Mouse (Mus musculus) embryonic facial prominence, embryonic 10.5 days (tissue): Measurements from ENCODE around the gene Kat5. TPM values are rescaled to one million over a fixed set of nuclear protein-coding genes. Genes with fewer than 3 reads are reported as not detected.

Source experiments
- DNase-seq: peaks from one replicate; pipeline ENCODE4 v3.0.0-alpha.2; 2017; ENCODE audit warnings: low spot score
- H3K27ac ChIP-seq: fragments of 300-500 bp; sonication (generic); replicated peaks from 2 replicates; pipeline ENCODE4 v1.5.1; 2016; ENCODE audit warnings: mild to moderate bottlenecking
- H3K27me3 ChIP-seq: fragments of 300-500 bp; sonication (generic); replicated peaks from 2 replicates; pipeline ENCODE4 v1.6.1; 2016; ENCODE audit warnings: low read depth, mild to moderate bottlenecking; ENCODE audit not compliant: poor library complexity, severe bottlenecking
- H3K36me3 ChIP-seq: fragments of 300-500 bp; sonication (generic); replicated peaks from 2 replicates; pipeline ENCODE4 v1.6.1; 2016; ENCODE audit warnings: mild to moderate bottlenecking, moderate library complexity
- H3K4me1 ChIP-seq: fragments of 300-500 bp; sonication (generic); 2 replicates; pipeline ENCODE4 v1.6.1; 2016
- H3K4me3 ChIP-seq: fragments of 300-500 bp; sonication (generic); 2 replicates; pipeline ENCODE4 v1.5.1; 2016; ENCODE audit warnings: mild to moderate bottlenecking, moderate library complexity
- H3K9me3 ChIP-seq: fragments of 300-500 bp; sonication (generic); 2 replicates; pipeline ENCODE4 v1.6.1; 2016; ENCODE audit warnings: mild to moderate bottlenecking
- WGBS: fragments of 180-500 bp; shearing (Covaris S2); methylation state at CpG from one replicate; pipeline ENCODE4 v1.1.7; 2016; 5-methylcytosine and 5-hydroxymethylcytosine counted together
- polyA plus RNA-seq: library from polyadenylated mRNA; unstranded; fragments of >200 nt; fragmentation: Nextera tagmentation; extraction: Ambion mirVana; gene quantifications from 2 replicates; pipeline ENCODE4 v1.2.1, GENCODE M21; 2016

Kat5 gene
- 59.7 and 60.7 TPM in 2 replicates for polyA plus RNA-seq

DNA sequence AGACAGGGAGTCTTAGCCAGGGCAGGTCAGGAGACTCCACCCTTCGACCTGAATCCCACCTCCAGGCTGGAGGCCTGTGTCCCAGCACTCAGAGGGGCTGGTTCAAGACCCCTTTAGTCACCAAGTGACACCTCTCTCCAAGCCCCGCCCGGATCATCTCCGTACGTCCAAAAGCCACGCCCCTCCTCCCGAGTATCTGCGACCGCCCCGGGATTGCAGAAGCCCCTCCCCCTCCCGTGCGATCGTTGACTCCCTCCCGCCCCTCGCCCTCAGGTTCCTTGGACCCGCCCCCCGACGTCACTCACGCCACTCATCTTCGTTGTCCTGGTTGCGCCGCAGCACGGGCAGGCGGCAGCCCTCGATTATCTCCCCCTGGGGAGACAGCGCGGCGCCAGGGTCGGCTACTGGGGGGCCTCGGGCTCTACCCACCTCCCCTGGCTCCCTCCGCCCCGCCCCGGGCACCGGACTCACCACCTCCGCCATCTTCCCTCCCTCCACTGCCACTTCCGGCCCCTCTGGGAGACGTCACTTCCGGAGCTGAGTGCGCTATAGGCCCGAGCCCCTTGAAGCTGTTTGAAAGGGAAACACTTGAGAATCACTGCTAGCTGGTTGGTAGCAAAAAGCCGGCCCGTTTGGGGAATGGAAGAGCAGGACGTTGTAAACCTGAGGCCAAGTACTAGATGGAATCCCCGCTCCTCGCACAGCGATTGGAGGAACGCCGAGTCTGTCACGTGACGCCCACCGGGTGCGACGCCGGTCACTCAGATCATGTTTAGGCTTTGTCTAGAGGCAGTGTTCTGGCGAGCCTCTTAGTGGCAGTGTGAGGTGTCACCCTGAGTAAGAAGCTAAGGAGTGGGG, at the start of gene Kat5:
Kat5 (minus strand) TSS at position 691 of the 858 bp plus-strand sequence.
- no peaks in the 10 kb centered on the region for H3K27me3 ChIP-seq
- peak within 1 kb of the TSS; percentile 86 for H3K4me3 ChIP-seq
- peak within 1 kb of the TSS; percentile 100 for H3K27ac ChIP-seq
- peaks cover 23% of the 10 kb centered on the region for H3K4me1 ChIP-seq
- DNase-seq, result peak; percentile 94
- no peaks in the 10 kb centered on the region for H3K9me3 ChIP-seq
- peaks cover 43% of the 10 kb centered on the region for H3K36me3 ChIP-seq
- WGBS, result under 1% methylated on average over 55 of the region's 55 CpGs

DNA sequence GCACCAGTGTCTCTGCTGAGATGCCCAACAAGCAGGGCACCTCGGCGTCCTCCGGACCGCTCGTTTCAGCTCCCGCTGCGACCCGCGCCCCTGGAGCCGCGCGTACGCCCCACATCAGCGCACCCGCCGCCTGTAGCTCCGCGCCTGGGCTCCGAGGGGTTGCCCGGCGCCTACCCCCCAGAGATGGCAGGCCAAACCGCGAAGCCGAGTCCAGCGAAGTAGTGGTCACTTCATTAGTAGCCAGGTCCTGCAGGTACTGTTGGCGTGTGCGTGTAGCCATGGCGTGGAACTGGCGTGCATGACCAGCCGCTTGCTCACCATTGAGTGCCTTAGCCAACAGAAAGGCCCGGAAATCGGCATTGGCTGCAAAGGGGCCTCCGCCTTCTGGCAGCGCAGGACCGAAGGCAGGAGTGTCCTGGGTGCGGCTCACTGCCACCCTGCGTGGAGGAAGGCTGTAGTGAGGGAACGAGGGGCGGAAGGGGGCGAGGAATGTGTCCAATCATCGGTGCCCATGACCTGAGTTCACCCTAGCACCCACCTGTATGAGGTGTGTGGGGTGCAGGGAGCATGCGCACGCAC, 44.8 kb upstream of the Kat5 start:
- H3K27me3 ChIP-seq, result peaks cover 60% of the 10 kb centered on the region

GRCm38 (mm10) chr19:5653969-5654719, 44.1 kb upstream of the Kat5 start:
- Histone ChIP-seq H3K9me3 (no peaks in the 10 kb centered on the region), H3K27ac (peak overlapping the region; percentile 67), H3K4me1 (peaks cover 38% of the 10 kb centered on the region), H3K36me3 (peaks cover 74% of the 10 kb centered on the region), H3K27me3 (peaks cover 60% of the 10 kb centered on the region), H3K4me3 (peak overlapping the region; percentile 62)
- 4% methylated on average over 62 of the region's 62 CpGs for WGBS
- DNase-seq, result peak; percentile 84

More for the DNA sequence above, 44.8 kb upstream of the Kat5 start:
- Histone ChIP-seq H3K4me3 (peak overlapping the region; percentile 62), H3K36me3 (peaks cover 79% of the 10 kb centered on the region), H3K27ac (peak overlapping the region; percentile 48; the same call in 1 of the 2 replicates), H3K9me3 (no peaks in the 10 kb centered on the region), H3K4me1 (peaks cover 36% of the 10 kb centered on the region)
- 5% methylated on average over 43 of the region's 43 CpGs for WGBS
- peak; percentile 46 for DNase-seq

- Histone ChIP-seq H3K27ac (no peak overlapping the region), H3K36me3 (peaks cover 70% of the 10 kb centered on the region), H3K4me1 (peaks cover 54% of the 10 kb centered on the region), H3K27me3 (peaks cover 60% of the 10 kb centered on the region), H3K4me3 (peak overlapping the region; percentile 9; the same call in 1 of the 2 replicates), H3K9me3 (no peaks in the 10 kb centered on the region)
- WGBS, result 77% methylated on average over 6 of the region's 6 CpGs
- DNase-seq, result no peak
These were observed 42.5 kb upstream of the Kat5 start for GRCm38 (mm10) chr19:5652570-5652969.

DNA sequence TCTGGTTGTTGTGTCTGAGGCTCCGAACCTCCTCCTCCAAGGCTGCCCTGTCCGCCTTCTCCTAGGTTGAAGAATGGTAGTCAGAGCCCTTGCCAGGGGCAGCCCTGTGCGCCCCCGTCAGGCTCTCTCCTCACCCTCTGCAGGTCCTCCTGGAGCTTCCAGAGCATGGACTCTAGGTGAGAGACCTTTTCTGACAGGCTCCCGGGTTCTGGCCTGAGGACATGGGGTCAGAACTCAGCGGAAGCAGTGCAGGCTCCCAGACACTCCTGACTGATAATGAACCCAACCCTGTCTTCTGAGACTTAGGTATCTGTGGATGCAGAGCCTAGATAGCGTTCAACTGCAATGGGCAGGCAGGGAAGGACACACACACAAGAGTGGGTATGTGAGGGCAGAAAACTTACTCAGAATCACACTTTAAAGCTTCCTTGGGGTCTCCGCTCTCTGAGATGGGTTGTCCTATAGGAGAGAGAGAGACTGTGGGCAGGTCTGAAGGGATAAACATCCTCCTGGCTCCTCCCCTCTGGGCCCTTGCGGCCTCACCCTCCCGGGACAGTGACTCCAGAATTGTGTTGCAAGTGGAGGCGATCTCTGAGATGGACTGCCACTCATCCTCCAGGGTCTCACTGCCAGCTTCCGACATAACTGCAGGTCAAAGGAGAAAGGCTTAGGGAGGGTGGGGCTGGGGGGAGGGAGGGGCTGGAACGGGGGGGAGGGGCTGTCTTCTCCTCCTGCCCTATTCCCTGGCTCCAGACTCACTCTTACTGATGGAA, 41.7 kb upstream of the Kat5 start:
- no peak for DNase-seq
- peaks cover 71% of the 10 kb centered on the region for H3K36me3 ChIP-seq
- H3K27ac ChIP-seq, result no peak overlapping the region

DNA sequence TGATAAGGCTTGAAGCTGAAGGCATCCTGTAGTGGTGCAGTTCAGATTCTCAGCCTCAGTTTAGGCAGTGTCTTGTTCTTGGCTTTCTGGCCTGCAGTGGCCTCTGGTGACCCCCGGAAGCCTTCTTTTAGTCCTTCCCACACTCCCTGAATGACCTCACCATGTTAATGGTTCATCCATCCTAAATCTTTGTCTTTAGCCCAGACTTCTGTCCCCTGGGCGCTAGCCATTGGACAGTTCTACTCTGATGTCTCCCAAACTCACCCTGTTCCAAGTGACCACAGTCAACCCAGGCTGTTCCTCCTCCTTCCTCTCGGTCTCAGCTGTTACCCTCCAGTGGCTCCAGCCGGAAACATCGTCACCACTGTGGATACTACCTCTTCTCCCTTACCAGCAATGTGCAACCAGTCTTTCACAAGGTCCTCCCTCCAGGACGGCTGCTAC, 39.3 kb upstream of the Kat5 start:
- Histone ChIP-seq H3K36me3 (peaks cover 78% of the 10 kb centered on the region), H3K27ac (peak overlapping the region; percentile 88), H3K4me1 (peaks cover 41% of the 10 kb centered on the region), H3K27me3 (peaks cover 31% of the 10 kb centered on the region), H3K9me3 (no peaks in the 10 kb centered on the region), H3K4me3 (peak overlapping the region; percentile 51)
- WGBS, result 68% methylated on average over 6 of the region's 6 CpGs
- DNase-seq, result no peak

More for the DNA sequence above, 41.7 kb upstream of the Kat5 start:
- Histone ChIP-seq H3K9me3 (no peaks in the 10 kb centered on the region), H3K27me3 (peaks cover 55% of the 10 kb centered on the region), H3K4me3 (peak overlapping the region; percentile 9; the same call in 1 of the 2 replicates), H3K4me1 (peaks cover 54% of the 10 kb centered on the region)
- 60% methylated on average over 13 of the region's 13 CpGs for WGBS

DNA sequence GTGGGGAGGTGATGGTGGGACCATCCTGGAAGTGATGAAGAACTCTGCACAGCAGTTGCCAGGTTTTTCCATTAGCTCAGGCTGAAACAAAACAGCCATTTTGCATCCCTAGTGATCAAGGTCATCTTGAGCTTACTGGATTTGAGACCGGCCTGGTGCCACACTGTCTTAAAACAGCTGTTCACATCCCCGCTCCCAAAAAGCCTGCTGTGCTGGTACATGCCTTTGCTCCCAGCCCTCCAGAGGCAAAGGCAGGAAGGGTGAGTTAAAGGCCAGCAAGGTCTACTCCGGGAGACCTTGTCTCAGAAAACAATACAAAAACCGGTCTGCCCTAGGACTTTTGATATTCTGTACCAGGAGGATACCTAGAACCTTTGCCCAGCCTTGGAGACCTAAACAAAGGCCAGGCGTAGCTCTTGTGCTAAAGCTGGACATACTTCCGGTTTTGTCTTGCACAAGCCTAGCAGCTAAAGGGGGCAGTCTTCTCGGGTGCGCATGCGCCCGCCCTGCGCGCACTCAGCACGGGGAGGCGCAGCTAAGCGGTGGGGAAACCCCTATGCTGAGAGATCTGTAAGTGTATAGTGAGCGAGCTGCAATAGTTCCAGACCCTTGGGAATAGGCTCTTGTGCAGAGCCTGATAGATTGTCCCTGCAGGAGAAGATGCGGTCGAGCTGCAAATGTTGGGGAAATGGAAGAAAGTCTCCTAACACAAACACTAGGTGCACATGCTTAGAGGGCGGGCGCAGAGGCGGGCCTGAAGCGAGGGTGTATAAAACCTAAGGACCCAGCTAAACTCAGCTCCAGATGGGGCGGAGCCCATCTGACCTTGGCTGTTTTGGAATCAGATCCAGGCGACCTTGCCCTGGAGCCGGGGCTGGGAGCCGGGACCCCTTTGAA, 38.6 kb upstream of the Kat5 start:
- 12% methylated on average over 26 of the region's 26 CpGs for WGBS
- Histone ChIP-seq H3K36me3 (peaks cover 85% of the 10 kb centered on the region), H3K27me3 (peaks cover 25% of the 10 kb centered on the region), H3K27ac (peak overlapping the region; percentile 88), H3K4me1 (peaks cover 34% of the 10 kb centered on the region), H3K9me3 (no peaks in the 10 kb centered on the region), H3K4me3 (peak overlapping the region; percentile 51)
- peak; percentile 88 for DNase-seq

DNA sequence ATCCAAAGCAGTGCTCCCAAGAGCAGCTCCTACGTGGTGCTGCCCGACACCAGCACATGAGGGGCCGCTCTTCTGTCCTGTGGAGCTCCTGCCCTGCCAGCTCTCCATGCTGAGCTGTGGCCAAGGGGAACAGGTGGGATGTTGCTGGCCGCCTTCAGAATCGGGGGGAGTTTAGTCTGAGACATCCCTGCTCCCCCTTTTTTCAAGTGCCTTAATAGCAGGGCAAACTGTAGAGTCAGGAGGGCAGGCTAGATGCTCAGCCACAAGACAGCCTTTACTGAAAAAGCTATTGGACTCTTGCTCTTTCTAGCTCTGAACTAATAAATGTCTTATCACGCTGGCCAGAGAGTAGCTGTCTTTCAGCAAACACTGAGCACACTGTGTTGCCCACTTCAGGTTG, 37.8 kb upstream of the Kat5 start:
- Histone ChIP-seq H3K9me3 (no peaks in the 10 kb centered on the region), H3K4me3 (peak overlapping the region; percentile 5; the same call in 1 of the 2 replicates), H3K27ac (peak overlapping the region; percentile 88), H3K27me3 (peaks cover 16% of the 10 kb centered on the region), H3K36me3 (peaks cover 86% of the 10 kb centered on the region), H3K4me1 (peaks cover 32% of the 10 kb centered on the region)
- no peak for DNase-seq
- WGBS, result 93% methylated on average over 6 of the region's 6 CpGs

- peaks cover 7% of the 10 kb centered on the region; the same call in 1 of the 2 replicates for H3K27me3 ChIP-seq
- no peak for DNase-seq
- H3K4me1 ChIP-seq, result peaks cover 27% of the 10 kb centered on the region
- 88% methylated on average over 8 of the region's 8 CpGs for WGBS
- H3K9me3 ChIP-seq, result no peaks in the 10 kb centered on the region
- no peak overlapping the region for H3K27ac ChIP-seq
- H3K4me3 ChIP-seq, result no peak overlapping the region
- peaks cover 86% of the 10 kb centered on the region for H3K36me3 ChIP-seq
These were observed 36.8 kb upstream of the Kat5 start for GRCm38 (mm10) chr19:5646731-5647330.

GRCm38 (mm10) chr19:5645280-5645679, 35.2 kb upstream of the Kat5 start:
- H3K9me3 ChIP-seq, result no peaks in the 10 kb centered on the region
- H3K27me3 ChIP-seq, result no peaks in the 10 kb centered on the region
- no peak for DNase-seq
- peaks cover 86% of the 10 kb centered on the region for H3K36me3 ChIP-seq
- H3K4me1 ChIP-seq, result peaks cover 24% of the 10 kb centered on the region
- H3K4me3 ChIP-seq, result no peak overlapping the region
- H3K27ac ChIP-seq, result no peak overlapping the region
- WGBS, result 94% methylated on average over 9 of the region's 9 CpGs

GRCm38 (mm10) chr19:5641641-5642040, 31.6 kb upstream of the Kat5 start:
- WGBS, result 91% methylated on average over 8 of the region's 8 CpGs
- Histone ChIP-seq H3K27ac (no peak overlapping the region), H3K27me3 (no peaks in the 10 kb centered on the region), H3K9me3 (no peaks in the 10 kb centered on the region), H3K4me3 (no peak overlapping the region), H3K4me1 (peaks cover 26% of the 10 kb centered on the region), H3K36me3 (peaks cover 82% of the 10 kb centered on the region)
- no peak for DNase-seq
